Mouse (Mus musculus) cerebellum, postnatal 36 days (tissue): ENCODE data around the gene P2ry12.

Experiments
- DNase-seq, 2 experiments: peaks; one replicate each; pipeline ENCODE4 v3.0.0; 2021 to 2022; ENCODE audit warnings: mixed read lengths in 2 of 2

P2ry12 gene

DNA sequence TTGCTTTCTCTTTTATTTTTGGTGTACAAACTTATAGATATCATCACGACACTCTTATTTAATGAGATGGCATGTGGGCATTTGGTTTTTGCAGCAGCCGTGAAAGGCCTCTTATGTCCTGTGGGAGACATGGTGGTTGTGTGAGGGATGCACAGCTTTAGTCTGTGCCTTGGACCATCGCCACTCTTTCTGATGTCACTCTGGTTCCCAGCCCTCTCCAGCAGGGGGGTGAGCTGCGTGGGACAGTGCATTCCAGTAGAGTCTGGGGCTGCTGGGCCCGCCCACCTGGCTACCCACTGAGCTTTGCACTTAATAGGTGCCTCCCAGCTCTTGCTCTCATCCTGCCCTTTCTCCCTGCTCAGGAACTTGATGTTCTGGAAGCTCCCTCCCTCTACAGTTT lies 81.5 kb downstream of the P2ry12 start:
- peak; percentile 28 to 32 for DNase-seq

DNA sequence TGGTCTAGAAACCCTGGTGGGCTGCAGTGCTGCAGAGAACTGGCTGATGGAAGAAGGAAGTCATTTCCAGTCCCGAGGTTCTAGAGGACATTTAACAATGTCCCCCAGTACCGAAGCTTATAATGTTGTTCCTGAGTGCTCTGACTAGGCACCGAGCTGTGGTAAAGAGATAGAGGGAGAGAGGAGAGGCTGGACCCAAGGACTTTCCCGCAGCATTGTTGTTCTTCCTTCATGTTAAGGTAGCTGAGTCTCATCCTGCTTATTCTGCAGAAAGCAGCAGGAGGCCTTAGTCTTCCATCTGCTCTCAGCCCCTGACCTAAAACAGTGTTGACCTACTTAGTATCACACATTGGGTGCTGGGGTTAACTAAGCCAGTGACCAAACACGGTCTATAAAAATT lies 85.8 kb downstream of the P2ry12 start:
- DNase-seq: peak; percentile 73 to 80

GRCm38 (mm10) chr3:59175234-59175633 lies 87.4 kb downstream of the P2ry12 start:
- DNase-seq: peak; percentile 68 to 77

GRCm38 (mm10) chr3:59174426-59175154 lies 88.1 kb downstream of the P2ry12 start:
- no peak for DNase-seq

GRCm38 (mm10) chr3:59169921-59170627 lies 92.6 kb downstream of the P2ry12 start:
- no peak for DNase-seq

GRCm38 (mm10) chr3:59169215-59169614 lies 93.5 kb downstream of the P2ry12 start:
- no peak for DNase-seq

GRCm38 (mm10) chr3:59168476-59168875 lies 94.2 kb downstream of the P2ry12 start:
- no peak for DNase-seq

- no peak for DNase-seq
These were observed 95.1 kb downstream of the P2ry12 start for GRCm38 (mm10) chr3:59167417-59168054.
